Mouse (Mus musculus): ENCODE data around the gene Dapk2. TPM values are rescaled to one million over a fixed set of nuclear protein-coding genes. Genes with fewer than 3 reads are reported as not detected.

The Dapk2 gene
- polyA plus RNA-seq, 1 experiment from 2014 or later = 0.80 TPM

Other genes starting within 250 kb of the Dapk2 start
- 35.5 and 36.7 TPM in 2 replicates for gene Trip4, start 249.4 kb upstream of the Dapk2 start, polyA plus RNA-seq (2014; fragmentation: Nextera tagmentation; extraction: Ambion mirVana)
- 23.6 and 28.9 TPM in 2 replicates for gene Csnk1g1, start 249.3 kb upstream of the Dapk2 start, polyA plus RNA-seq (2014; fragmentation: Nextera tagmentation; extraction: Ambion mirVana)
- 364 and 387 TPM in 2 replicates for gene Ppib, start 98.0 kb upstream of the Dapk2 start, polyA plus RNA-seq (2014; fragmentation: Nextera tagmentation; extraction: Ambion mirVana)
- 9.0 TPM in 2 replicates for gene Snx22, start 88.5 kb upstream of the Dapk2 start, polyA plus RNA-seq (2014; fragmentation: Nextera tagmentation; extraction: Ambion mirVana)
- 75.9 and 77.0 TPM in 2 replicates for gene Snx1, start 31.6 kb upstream of the Dapk2 start, polyA plus RNA-seq (2014; fragmentation: Nextera tagmentation; extraction: Ambion mirVana)
- 65.8 and 72.2 TPM in 2 replicates for gene Ciao2a, start 31.6 kb upstream of the Dapk2 start, polyA plus RNA-seq (2014; fragmentation: Nextera tagmentation; extraction: Ambion mirVana)
- gene Herc1, start 192.2 kb downstream of the Dapk2 start, polyA plus RNA-seq (2014; fragmentation: Nextera tagmentation; extraction: Ambion mirVana) = 53.2 and 54.7 TPM in 2 replicates